Mouse (Mus musculus) MEL (cell line): ENCODE data around the gene Fbxw4. TPM values are rescaled to one million over a fixed set of nuclear protein-coding genes. Genes with fewer than 3 reads are reported as not detected.

ENCODE experiments used
- DNase-seq: peaks from one replicate; pipeline ENCODE4 v3.0.0; 2011; ENCODE audit warnings: low read depth, low spot score
- H3K27ac ChIP-seq: 2 replicates; pipeline ENCODE4 v1.5.1; 2012; ENCODE audit warnings: low read depth, mild to moderate bottlenecking, control low read depth, low read length, moderate library complexity; ENCODE audit not compliant: control insufficient read depth
- H3K27me3 ChIP-seq, 2 experiments: fragments of 150-350 bp in 1 of 2; sonication (generic) in 1 of 2; 2 replicates each; pipeline ENCODE4 v1.6.1; 2012; ENCODE audit warnings: low read length in 2 of 2, mild to moderate bottlenecking in 2 of 2, improper control_type of control experiment in 1 of 2, moderate library complexity in 1 of 2; ENCODE audit not compliant: insufficient read depth in 2 of 2, control insufficient read depth in 1 of 2
- H3K36me3 ChIP-seq, 2 experiments: 2 replicates each; pipeline ENCODE4 v1.6.1; 2012 to 2014; ENCODE audit warnings: low read length in 2 of 2, improper control_type of control experiment in 1 of 2, inconsistent platforms in 1 of 2, mild to moderate bottlenecking in 1 of 2; ENCODE audit not compliant: insufficient read depth in 2 of 2, control insufficient read depth in 1 of 2
- H3K4me1 ChIP-seq, 2 experiments: fragments of 150-350 bp in 1 of 2; sonication (generic) in 1 of 2; 2 replicates each; pipeline ENCODE4 v1.6.1; 2012; ENCODE audit warnings: low read length in 2 of 2, improper control_type of control experiment in 1 of 2, mild to moderate bottlenecking in 1 of 2; ENCODE audit not compliant: insufficient read depth in 2 of 2, control insufficient read depth in 1 of 2
- H3K4me3 ChIP-seq, 2 experiments: fragments of 150-350 bp in 1 of 2; sonication (generic) in 1 of 2; 2 replicates each; pipeline ENCODE4 v1.5.1; 2012; ENCODE audit warnings: low read depth in 2 of 2, low read length in 2 of 2, mild to moderate bottlenecking in 2 of 2, moderate library complexity in 2 of 2, control low read depth in 1 of 2, improper control_type of control experiment in 1 of 2; ENCODE audit not compliant: control insufficient read depth in 1 of 2, insufficient read depth in 1 of 2
- H3K79me2 ChIP-seq: 2 replicates; pipeline ENCODE4 v1.6.1; 2012; ENCODE audit warnings: mild to moderate bottlenecking, low read length, moderate library complexity; ENCODE audit not compliant: control insufficient read depth, poor library complexity, insufficient read depth
- H3K9ac ChIP-seq: 2 replicates; pipeline ENCODE4 v1.6.1; 2012; ENCODE audit warnings: low read depth, mild to moderate bottlenecking, control low read depth, low read length, moderate library complexity; ENCODE audit not compliant: control insufficient read depth, poor library complexity, severe bottlenecking
- H3K9me3 ChIP-seq: fragments of 150-350 bp; sonication (generic); replicated peaks from 2 replicates; pipeline ENCODE4 v1.6.1; 2012; ENCODE audit warnings: mild to moderate bottlenecking, low read length, improper control_type of control experiment, moderate library complexity; ENCODE audit not compliant: insufficient read depth
- CTCF ChIP-seq, 3 experiments: IDR thresholded peaks in 2 of 3; conservative IDR thresholded peaks in 1 of 3; 2 replicates each; pipeline ENCODE4 v1.5.1; 2011 to 2012; ENCODE audit warnings: low read length in 3 of 3, low read depth in 2 of 3, mild to moderate bottlenecking in 2 of 3, improper control_type of control experiment in 1 of 3, inconsistent platforms in 1 of 3, mixed read lengths in 1 of 3, moderate library complexity in 1 of 3; ENCODE audit not compliant: control insufficient read depth in 1 of 3, insufficient read depth in 1 of 3, poor library complexity in 1 of 3, severe bottlenecking in 1 of 3
- ELF1 ChIP-seq: IDR thresholded peaks from 2 replicates; pipeline ENCODE4 v1.6.1; 2014; ENCODE audit warnings: low read depth, mild to moderate bottlenecking, inconsistent platforms, low read length, improper control_type of control experiment, moderate library complexity
- EP300 ChIP-seq, 2 experiments: IDR thresholded peaks; 2 replicates each; pipeline ENCODE4 v1.6.1; 2011; ENCODE audit warnings: improper control_type of control experiment in 2 of 2, low read length in 2 of 2, low read depth in 1 of 2, mild to moderate bottlenecking in 1 of 2
- KAT2A ChIP-seq: conservative IDR thresholded peaks from 2 replicates; pipeline ENCODE4 v1.6.1; 2012; ENCODE audit warnings: low read depth, low read length, improper control_type of control experiment, inconsistent platforms
- MAFK ChIP-seq: IDR thresholded peaks from 2 replicates; pipeline ENCODE4 v1.6.1; 2011; ENCODE audit warnings: low read depth, mild to moderate bottlenecking, low read length, improper control_type of control experiment, borderline replicate concordance
- MEF2A ChIP-seq: IDR thresholded peaks from 2 replicates; pipeline ENCODE4 v1.6.1; 2014; ENCODE audit warnings: low read depth, mild to moderate bottlenecking, inconsistent platforms, low read length, improper control_type of control experiment; ENCODE audit not compliant: poor library complexity, insufficient replicate concordance, severe bottlenecking; ENCODE audit errors: extremely low read depth
- MXI1 ChIP-seq: IDR thresholded peaks from 2 replicates; pipeline ENCODE4 v1.6.1; 2011; ENCODE audit warnings: mild to moderate bottlenecking, low read depth, low read length, improper control_type of control experiment
- NELFE ChIP-seq: IDR thresholded peaks from 2 replicates; pipeline ENCODE4 v1.6.1; 2011; ENCODE audit warnings: low read depth, low read length, improper control_type of control experiment
- NRF1 ChIP-seq: IDR thresholded peaks from 2 replicates; pipeline ENCODE4 v1.6.1; 2014; ENCODE audit warnings: low read depth, mild to moderate bottlenecking, inconsistent platforms, low read length, improper control_type of control experiment, moderate library complexity; ENCODE audit not compliant: poor library complexity, insufficient read depth, severe bottlenecking
- RCOR1 ChIP-seq: IDR thresholded peaks from 2 replicates; pipeline ENCODE4 v1.6.1; 2012; ENCODE audit warnings: low read depth, mild to moderate bottlenecking, inconsistent platforms, low read length, improper control_type of control experiment
- SIN3A ChIP-seq: IDR thresholded peaks from 2 replicates; pipeline ENCODE4 v1.6.1; 2012; ENCODE audit warnings: low read length, improper control_type of control experiment, inconsistent platforms
- TAL1 ChIP-seq: IDR thresholded peaks from 2 replicates; pipeline ENCODE4 v1.6.1; 2012; ENCODE audit warnings: mild to moderate bottlenecking, inconsistent platforms, low read length, moderate library complexity, mixed read lengths
- TBP ChIP-seq: IDR thresholded peaks from 2 replicates; pipeline ENCODE4 v1.8.0; 2011; ENCODE audit warnings: low read depth, low read length, improper control_type of control experiment
- TCF12 ChIP-seq: IDR thresholded peaks from 2 replicates; pipeline ENCODE4 v1.6.1; 2014; ENCODE audit warnings: low read depth, mild to moderate bottlenecking, inconsistent platforms, low read length, improper control_type of control experiment, moderate library complexity
- ZC3H11A ChIP-seq: IDR thresholded peaks from 2 replicates; pipeline ENCODE4 v1.6.1; 2012; ENCODE audit warnings: low read depth, mild to moderate bottlenecking, inconsistent platforms, low read length, improper control_type of control experiment
- ZMIZ1 ChIP-seq: IDR thresholded peaks from 2 replicates; pipeline ENCODE4 v1.6.1; 2012; ENCODE audit warnings: low read depth, mild to moderate bottlenecking, inconsistent platforms, low read length, improper control_type of control experiment, moderate library complexity
- polyA plus RNA-seq, 2 experiments: library from polyadenylated mRNA; stranded (reverse) in 1 of 2; unstranded in 1 of 2; fragments of >175 nt in 1 of 2; fragments of >200 nt in 1 of 2; gene quantifications; 2 replicates each; pipeline versions ENCODE4 v1.2.1 to v1.2.4; 2012; ENCODE audit warnings: low replicate concordance in 2 of 2, low read depth in 1 of 2; ENCODE audit not compliant: insufficient read length in 2 of 2, insufficient read depth in 1 of 2, missing spikeins in 1 of 2
- total RNA-seq: library from RNA; depleted of rRNA; stranded (reverse); fragments of 300-350 nt; gene quantifications from 2 replicates; pipeline ENCODE4 v1.2.3, GENCODE M21; 2012

Fbxw4 gene
- total and polyA plus RNA-seq, 3 experiments, result 12.4 to 45.3 TPM; not detected in 1

GRCm38 (mm10) chr19:45531554-45531953 lies 128.6 kb downstream of the Fbxw4 start:
- no peak for DNase-seq
- TF ChIP-seq TBP (no peak), ELF1 (no peak), KAT2A (no peak), CTCF (IDR thresholded peaks at IDR 0.05 in 2 of 3, conservative IDR thresholded peaks at IDR 0.05 in 1 of 3; ENCODE audit: control insufficient read depth in 1 of 3, insufficient read depth in 1 of 3, low read depth in 2 of 3, low read length in 3 of 3, poor library complexity in 1 of 3, severe bottlenecking in 1 of 3) (no peak), SIN3A (no peak), NELFE (no peak), TAL1 (no peak)
- TF ChIP-seq, all 39 proteins: peak for 0
- peaks cover 0 to 8% of the 10 kb centered on the region in 2 experiments; a peak in 2 of 4 replicates for H3K4me1 ChIP-seq
- no peaks in the 10 kb centered on the region for H3K9me3 ChIP-seq
- H3K79me2 ChIP-seq, result no peaks in the 10 kb centered on the region
- H3K27me3 ChIP-seq, result no peaks in the 10 kb centered on the region
- H3K36me3 ChIP-seq, result no peaks in the 10 kb centered on the region
- no peak overlapping the region for H3K4me3 ChIP-seq
- H3K9ac ChIP-seq, result no peak overlapping the region
- H3K27ac ChIP-seq, result no peak overlapping the region

DNA sequence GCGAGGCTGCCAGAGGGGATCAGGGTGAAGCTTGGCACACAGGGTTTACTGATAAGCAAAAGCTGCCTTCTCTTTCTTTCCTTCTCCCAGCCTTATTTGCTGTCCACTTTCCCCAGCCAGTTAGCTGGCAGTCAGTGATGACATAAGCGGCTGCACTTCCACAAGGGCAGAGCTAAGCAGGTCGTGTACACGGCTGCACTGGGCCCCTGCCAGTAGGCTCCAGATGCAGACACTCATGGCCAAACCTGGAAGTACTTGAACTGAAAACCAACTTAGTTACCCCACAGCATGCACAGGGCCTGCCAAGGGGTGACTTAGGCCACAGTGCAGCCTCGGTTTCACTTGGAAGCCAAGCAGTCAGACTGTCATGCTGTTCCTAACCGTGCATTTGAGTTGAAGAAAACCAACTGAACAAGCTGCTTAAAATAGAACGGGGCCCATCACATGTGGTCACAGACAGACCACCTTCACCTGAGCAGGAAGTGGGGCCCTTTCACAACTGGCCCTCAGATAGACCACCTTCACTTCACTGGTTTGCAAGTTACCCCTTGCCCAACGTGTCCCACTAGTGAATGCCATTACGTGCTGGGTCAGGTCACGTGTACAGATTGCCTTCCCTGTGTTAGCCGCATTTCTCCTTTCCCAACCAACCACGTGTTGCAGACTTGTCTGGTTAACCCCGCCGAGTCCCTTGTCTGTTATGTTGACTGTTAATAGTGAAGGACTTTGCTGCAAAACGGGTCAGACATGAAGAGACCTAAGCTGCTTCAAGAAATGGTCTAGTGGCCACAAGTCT lies 129.7 kb downstream of the Fbxw4 start:
- no peaks in the 10 kb centered on the region for H3K9me3 ChIP-seq
- no peaks in the 10 kb centered on the region for H3K79me2 ChIP-seq
- peaks cover 0 to 8% of the 10 kb centered on the region in 2 experiments; a peak in 2 of 4 replicates for H3K4me1 ChIP-seq
- H3K36me3 ChIP-seq, result no peaks in the 10 kb centered on the region
- no peak overlapping the region for H3K9ac ChIP-seq
- no peak overlapping the region for H3K27ac ChIP-seq
- no peak for DNase-seq
- no peak overlapping the region for H3K4me3 ChIP-seq
- H3K27me3 ChIP-seq, result no peaks in the 10 kb centered on the region
- no peak for TF ChIP-seq NRF1
- TF ChIP-seq MXI1, result no peak

GRCm38 (mm10) chr19:45529294-45529693 lies 130.8 kb downstream of the Fbxw4 start:
- no peak overlapping the region for H3K4me3 ChIP-seq
- H3K9ac ChIP-seq, result no peak overlapping the region
- H3K79me2 ChIP-seq, result no peaks in the 10 kb centered on the region
- H3K4me1 ChIP-seq, result peaks cover 0 to 7% of the 10 kb centered on the region in 2 experiments; a peak in 1 of 4 replicates
- no peaks in the 10 kb centered on the region for H3K27me3 ChIP-seq
- no peaks in the 10 kb centered on the region for H3K9me3 ChIP-seq
- no peak overlapping the region for H3K27ac ChIP-seq
- TF ChIP-seq TCF12 (no peak), ELF1 (no peak), RCOR1 (no peak), CTCF (IDR thresholded peaks at IDR 0.05 in 2 of 3, conservative IDR thresholded peaks at IDR 0.05 in 1 of 3; ENCODE audit: control insufficient read depth in 1 of 3, insufficient read depth in 1 of 3, low read depth in 2 of 3, low read length in 3 of 3, poor library complexity in 1 of 3, severe bottlenecking in 1 of 3) (no peak), ZC3H11A (no peak), ZMIZ1 (no peak), MEF2A (no peak), MAFK (no peak), EP300 (IDR thresholded peaks at IDR 0.05; ENCODE audit: low read depth in 1 of 2, low read length in 2 of 2) (no peak)
- DNase-seq, result no peak
- H3K36me3 ChIP-seq, result no peaks in the 10 kb centered on the region
